Mouse (Mus musculus): ENCODE measurements around the gene A530084C06Rik.

Gene A530084C06Rik

DNA sequence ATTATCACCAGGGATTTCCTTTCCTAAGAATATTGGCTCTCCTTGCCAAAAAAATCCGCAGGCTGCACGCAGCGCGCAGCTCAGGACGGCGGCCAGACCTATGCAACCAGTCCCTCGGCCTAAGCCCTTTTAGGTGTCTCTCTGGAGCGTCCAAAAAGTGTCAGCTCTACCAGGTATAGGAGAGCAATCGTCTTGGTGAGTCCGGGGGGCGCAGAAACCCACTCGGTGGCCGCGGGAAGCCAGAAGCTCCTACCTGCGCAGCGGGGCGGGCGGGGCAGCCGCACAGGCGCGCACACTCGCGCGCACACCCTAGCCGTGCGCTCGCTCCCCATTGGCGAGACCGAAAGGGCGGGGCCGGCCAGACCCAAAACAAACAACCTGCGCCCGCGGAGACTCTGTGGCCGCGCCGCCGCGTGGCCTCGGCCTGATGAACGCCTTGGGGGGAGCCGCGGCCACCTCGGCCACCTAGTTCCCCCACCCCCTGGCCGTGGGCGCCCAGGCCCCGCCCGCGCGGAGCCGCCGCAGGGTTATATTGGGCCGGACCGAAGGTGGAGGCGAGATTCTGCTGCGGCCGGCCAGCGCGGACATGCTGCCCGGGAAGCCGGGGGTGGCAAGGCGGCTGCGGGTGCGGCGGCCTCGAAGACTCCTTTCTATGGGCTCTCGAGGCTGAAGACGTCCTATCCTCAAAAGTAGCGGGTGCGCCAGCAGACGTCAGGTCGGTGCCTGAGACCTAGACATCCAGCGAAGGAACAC is 1.2 kb downstream of the A530084C06Rik start:
- TF ChIP-seq GATA4 (IDR thresholded peaks at IDR 0.05; ENCODE audit: insufficient replicate concordance, low read length): no peak

DNA sequence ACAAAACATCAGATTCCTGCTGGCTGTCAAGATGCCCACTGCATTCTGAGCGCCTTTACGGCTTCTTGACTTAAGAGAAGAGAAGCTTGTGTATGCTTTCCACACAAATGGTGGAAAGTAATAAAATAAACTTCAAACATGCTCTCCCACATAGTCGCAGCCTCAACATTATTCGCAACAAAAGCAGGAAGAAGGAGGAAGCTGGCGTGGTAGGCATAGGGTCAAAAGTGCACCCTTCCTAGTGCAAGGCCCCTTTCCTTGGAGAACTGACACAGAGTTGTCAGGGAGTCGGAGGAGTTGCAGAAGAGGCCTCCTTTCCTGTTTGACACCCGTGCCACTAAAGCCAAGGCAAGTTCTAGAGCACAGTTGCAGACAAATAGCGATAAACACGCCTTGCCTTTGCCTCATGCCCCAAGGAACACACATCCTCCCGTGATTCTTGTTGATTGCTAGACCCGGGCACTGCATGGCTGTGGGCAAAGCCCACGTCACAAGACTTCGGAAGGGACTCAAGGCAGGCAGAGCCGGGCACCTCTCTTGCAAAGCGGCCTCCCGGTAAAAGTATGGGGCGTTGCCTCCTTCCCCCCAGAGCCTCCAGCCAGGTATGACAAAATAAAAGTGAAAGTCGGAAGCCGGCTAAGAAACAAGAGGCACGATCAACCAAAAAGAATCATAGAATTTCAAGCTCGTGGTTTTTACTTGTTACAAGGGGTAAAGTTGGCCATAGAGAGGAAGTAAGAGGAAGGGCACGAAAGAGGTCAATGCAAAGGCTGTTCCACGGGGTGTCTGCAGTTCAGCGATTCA is 2.0 kb downstream of the A530084C06Rik start:
- no peak for TF ChIP-seq GATA4 (IDR thresholded peaks at IDR 0.05; ENCODE audit: insufficient replicate concordance, low read length)

DNA sequence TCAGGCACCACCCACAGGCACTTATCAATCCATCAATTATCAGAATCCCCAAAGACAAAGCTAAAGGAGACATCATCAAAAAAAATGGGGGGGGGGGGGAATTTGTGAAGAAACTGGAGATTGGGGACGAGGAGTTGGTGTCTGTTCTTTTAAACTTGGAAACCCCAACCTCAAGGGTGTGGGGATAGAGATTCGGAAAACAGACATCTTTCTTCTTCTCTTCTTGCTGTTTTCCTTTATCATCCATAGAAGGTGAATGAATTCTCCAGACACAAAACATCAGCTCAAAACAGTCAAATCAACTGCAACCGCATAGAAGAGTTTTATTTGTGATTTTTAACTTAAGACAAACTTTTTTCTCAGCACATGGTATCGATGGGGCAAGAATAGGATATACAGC is 3.3 kb downstream of the A530084C06Rik start, which contains the start of gene Foxq1:
Foxq1 (plus strand) TSS at position 301 of the 400 bp plus-strand sequence.
- no peak for TF ChIP-seq GATA4 (IDR thresholded peaks at IDR 0.05; ENCODE audit: insufficient replicate concordance, low read length)

DNA sequence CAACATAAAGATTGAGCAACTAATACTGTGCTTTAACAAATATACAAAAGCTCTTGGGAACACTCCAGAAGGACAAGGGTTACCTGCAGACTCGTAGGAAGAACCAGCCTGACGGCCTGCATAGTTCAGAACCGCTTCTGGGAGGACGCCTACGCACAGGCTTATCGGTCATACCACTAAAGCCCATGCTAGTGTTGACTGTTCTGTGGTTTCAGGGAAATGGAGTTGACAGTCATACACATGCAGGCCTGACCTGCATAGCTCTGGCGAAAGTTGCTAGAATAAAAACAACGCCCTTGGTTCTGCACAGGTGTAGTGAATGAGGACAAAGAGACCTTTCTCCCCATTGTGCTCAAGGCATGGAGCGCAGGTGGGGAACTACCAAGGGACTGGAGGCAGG is 11.5 kb downstream of the A530084C06Rik start:
- peak; percentile 71; the same call in 1 of the 2 replicates for TF ChIP-seq GATA4 (IDR thresholded peaks at IDR 0.05; ENCODE audit: insufficient replicate concordance, low read length)

DNA sequence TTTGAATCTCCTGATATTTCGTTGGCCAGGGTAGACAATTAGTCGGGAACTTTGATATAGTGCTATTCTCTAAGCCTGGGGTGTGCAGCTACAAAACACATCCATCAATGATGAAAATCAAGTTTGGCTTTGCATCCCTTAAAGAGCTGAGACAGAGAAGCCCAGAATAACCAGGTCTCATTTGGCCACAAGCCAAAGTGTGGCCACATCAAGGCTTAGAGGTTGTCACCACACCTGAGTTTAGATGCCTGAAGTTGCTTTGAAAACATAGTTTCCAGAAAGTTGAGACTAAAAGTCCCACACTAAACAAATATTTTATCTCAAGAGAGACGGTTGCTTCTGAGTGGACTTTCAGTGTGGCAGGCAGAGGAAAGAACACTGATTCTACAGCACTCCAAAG is 11.9 kb downstream of the A530084C06Rik start:
- no peak for TF ChIP-seq GATA4 (IDR thresholded peaks at IDR 0.05; ENCODE audit: insufficient replicate concordance, low read length)

DNA sequence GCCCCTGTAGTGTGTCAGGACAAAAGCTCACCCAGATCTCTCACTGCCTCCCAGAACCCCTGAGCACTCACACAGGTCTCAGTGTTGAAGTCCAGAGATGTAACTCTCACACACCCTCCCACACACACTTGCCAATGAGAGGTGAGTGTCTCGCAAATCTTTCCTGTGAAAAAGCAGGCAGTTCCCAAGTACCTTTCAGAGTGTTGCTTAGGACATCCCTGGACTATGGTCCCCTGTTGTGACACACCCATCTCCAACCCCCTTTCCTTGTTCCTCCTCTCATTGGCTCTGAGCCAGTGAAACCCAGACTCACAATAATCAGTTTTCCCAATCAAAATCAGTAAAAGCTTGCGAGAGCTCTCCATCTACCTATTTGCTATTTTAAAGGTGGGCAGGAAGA is 12.3 kb downstream of the A530084C06Rik start:
- no peak for TF ChIP-seq GATA4 (IDR thresholded peaks at IDR 0.05; ENCODE audit: insufficient replicate concordance, low read length)

DNA sequence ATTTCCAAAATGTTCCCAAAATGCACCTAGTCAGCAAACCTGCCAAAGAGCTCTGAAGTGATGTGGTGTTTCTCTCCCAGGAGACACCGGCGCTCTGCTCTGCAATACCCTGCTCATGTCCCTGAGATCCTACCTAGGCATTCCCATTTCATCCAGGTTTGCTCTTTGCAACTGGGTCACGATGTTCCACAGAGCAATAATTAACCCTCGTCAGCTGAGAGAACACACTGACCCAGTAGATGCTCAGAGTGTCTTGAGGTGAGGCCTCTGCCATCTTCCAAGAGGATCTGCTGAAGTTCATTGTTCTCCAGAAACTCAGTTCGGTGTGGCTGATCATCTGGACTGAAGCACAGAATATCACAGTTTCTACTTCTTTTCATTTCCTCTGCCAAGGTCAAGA is 16.1 kb downstream of the A530084C06Rik start:
- TF ChIP-seq GATA4 (IDR thresholded peaks at IDR 0.05; ENCODE audit: insufficient replicate concordance, low read length): no peak

DNA sequence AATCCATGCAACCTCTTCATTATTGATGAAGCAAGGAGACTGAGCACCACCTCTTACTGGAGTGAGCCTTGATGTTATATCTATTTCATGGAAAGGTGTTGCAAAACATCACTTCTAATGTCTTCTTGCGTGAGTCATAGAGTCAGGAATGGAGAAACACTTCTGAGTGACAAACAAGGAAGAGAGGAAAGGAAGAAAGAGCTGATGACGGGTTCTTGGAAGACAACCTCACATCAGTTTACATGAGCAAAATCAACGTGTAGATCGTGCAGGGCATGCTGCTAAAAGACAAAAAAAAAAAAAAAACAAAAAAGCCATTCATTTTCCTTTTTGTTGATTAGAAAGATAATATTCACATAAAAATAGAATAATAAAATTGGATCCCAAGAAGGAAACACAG is 24.4 kb downstream of the A530084C06Rik start:
- no peak for TF ChIP-seq GATA4 (IDR thresholded peaks at IDR 0.05; ENCODE audit: insufficient replicate concordance, low read length)

DNA sequence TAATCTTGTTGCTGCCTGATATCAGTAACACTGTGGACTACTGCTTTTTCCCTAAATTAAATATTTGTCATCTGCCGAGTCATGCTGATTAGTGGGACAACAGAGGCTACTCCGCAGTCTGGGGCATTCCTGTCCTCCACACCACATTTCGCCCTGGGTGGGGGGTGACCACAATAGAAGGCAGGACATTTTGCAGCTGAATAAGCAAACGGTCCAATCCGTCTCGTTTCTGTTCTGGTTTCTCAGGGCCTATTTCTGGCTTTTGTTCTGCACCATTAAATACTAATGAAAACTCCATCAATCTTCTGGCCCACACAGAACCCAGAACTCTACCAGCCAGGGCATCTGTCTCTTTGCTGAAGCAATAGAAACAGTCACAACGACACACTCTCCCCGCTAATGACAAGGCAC is 27.5 kb downstream of the A530084C06Rik start:
- no peak for TF ChIP-seq GATA4 (IDR thresholded peaks at IDR 0.05; ENCODE audit: insufficient replicate concordance, low read length)

DNA sequence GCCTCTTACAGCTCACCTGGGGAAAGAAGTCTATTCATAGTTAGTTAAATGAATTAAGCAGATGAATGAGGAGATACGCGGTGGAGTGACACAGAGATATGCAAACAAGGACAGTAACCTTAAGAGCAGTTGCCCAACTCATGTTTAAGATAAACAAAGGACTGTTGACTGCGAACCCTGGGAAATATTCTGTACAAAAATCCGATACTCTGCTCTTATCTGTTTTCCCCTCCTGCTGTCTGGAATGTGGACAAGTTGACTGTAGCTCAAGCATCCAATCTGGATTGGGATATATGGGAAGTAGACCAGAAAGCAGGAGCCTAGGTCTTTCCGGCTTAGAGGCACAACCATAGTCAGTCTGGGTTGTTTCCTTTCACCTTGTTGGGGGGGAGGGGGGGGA is 27.9 kb downstream of the A530084C06Rik start:
- TF ChIP-seq GATA4 (IDR thresholded peaks at IDR 0.05; ENCODE audit: insufficient replicate concordance, low read length): peak; percentile 85

DNA sequence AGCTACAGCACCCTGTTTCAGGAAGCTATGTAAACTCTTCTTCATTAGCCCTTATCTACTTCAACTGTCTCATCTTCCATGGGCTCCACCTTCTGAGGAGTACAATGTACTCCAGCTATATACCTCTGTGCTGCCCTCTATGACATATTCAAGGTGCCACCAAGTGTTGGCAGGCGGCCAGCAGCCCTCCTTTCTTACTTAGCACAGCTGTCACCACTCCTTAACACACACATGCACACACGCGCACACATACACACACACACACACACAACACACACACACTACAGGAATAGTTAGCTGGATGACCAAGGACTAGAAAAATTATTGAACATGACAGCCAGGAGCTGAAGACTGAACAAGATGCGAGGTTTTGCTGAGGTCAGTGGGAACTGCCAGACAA is 34.2 kb downstream of the A530084C06Rik start:
- TF ChIP-seq GATA4 (IDR thresholded peaks at IDR 0.05; ENCODE audit: insufficient replicate concordance, low read length): no peak

DNA sequence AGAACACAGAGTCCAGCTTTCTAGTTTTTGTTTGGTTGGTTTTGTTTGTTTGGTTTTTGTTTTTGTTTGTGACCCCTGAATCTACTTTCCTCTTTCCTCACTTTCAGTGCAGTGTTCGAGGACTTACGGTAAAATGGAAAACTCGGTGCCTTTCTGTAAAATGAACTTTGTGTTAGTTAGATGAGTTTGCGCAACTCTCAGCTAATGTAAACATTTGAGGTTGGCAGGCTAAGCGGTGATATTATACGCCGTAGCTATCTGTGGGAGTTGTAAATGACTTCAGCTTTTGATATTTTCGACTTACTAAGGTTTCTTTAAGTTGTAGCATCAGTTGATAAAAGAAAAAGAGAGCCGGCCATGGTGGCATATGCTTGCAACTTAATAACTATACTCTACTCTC is 40.2 kb downstream of the A530084C06Rik start:
- no peak for TF ChIP-seq GATA4 (IDR thresholded peaks at IDR 0.05; ENCODE audit: insufficient replicate concordance, low read length)

DNA sequence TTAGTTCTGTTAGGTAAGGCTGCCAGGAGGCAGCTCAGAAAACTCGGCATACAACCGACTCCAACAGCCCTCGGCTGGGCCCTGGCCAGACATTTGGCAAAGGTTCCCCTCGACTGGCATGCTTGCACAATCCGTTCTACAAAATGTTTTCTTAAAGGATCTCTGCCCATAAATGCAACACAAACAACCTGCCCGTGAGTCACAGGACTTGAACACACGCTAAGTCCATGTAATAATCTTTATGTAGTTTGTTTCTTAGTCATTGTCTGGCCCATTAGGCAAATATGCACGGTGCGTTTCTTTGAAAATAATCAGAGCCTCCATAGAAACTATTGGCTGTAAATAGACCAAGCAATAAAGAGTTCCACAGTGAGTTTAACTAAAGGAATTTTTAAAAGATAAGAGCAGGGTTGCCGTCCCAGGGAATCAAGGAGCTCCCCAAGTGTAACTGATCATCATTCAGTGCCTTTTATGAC is 40.7 kb downstream of the A530084C06Rik start:
- no peak for TF ChIP-seq GATA4 (IDR thresholded peaks at IDR 0.05; ENCODE audit: insufficient replicate concordance, low read length)

DNA sequence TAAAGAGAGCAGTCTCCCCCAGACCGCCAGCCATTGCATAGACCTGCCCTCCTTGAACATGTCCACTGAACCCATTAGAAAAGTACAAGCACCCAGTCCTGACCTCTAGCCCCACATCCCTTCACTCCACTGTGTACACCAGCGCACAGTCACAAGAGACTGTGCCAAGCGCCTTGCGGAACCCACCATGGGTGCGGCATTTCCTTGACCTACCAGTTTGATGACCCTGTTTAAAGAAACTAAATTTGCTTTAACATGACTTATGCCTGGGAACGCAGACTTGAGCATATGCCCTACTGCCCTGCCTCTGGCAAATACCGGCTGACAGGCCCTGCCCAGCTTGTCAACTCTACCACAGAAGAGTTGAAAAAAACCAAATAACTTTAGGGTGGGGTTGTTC is 43.9 kb downstream of the A530084C06Rik start:
- no peak for TF ChIP-seq GATA4 (IDR thresholded peaks at IDR 0.05; ENCODE audit: insufficient replicate concordance, low read length)

DNA sequence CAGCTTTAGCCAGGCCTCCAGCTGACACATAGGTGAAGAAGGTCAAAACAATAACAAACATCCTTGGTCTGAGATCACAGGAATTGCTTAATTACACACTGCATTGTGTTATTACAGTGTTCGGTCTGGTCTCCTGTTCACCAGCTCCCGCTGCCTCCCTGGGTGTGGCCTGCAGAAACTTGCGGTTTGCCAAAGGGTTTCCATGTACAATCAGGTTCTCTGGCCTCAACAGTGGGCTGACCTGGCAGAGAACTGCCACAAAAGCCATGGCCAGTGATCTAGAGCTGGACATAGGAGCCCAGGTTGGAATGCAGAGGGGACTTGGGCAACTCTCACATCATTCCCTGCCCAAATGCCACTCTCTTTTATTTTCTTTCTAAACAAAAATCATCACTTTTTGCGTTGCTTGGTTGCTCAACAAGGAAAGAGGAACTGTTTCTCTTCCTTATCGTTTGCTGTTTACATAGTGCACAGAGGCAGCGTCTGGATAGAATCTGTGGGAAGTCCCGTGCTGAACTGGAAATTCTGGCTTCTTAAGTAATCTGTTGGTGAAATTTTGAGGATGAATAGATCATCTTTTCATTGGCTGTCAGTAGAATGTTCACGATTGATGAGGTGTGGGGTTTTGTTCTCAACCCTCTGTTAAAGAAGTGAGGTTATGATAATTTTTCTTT is 52.5 kb downstream of the A530084C06Rik start:
- TF ChIP-seq GATA4 (IDR thresholded peaks at IDR 0.05; ENCODE audit: insufficient replicate concordance, low read length): no peak
